31 mouse cellular contexts compared by ENCODE assay signal in genomic region chr14:78056371-78056770, GRCm38 (mm10). TPM values are rescaled to one million over a fixed set of nuclear protein-coding genes. Genes with fewer than 3 reads are reported as not detected.
A peak's percentile ranks its signal among the peaks of the same experiment; 100 is the strongest.
DNase-seq lines count a peak whose midpoint lies in the region; ATAC-seq and TF ChIP-seq lines count a peak whose summit lies in the region.
"Had no signal": no experiment of that assay in that cellular context is flagged by ENCODE, and none has a peak within 500 bp of the region (broad histone marks: within the 10 kb centered on the region; RNA-seq: fewer than 3 reads in every experiment).

No protein-coding gene starts in this region.

- no peaks in the 10 kb centered on the region for H3K27me3 ChIP-seq in MEL (ENCODE audit: control insufficient read depth in 1 of 2, insufficient read depth in 2 of 2, low read length in 2 of 2)
- H3K27me3 ChIP-seq in hindbrain, embryonic 16.5 days (replicated peaks; ENCODE audit: control insufficient read depth, insufficient read depth, low read length): no peaks in the 10 kb centered on the region
- H3K27me3 ChIP-seq: embryonic facial prominence, embryonic 12.5 days; forebrain, embryonic 13.5 days; limb, embryonic 15.5 days; liver, embryonic 15.5 days had no signal

- no peak overlapping the region for H3K4me2 ChIP-seq in hindbrain, embryonic 16.5 days (ENCODE audit: low read length)
- H3K4me2 ChIP-seq: embryonic facial prominence, embryonic 12.5 days; forebrain, embryonic 13.5 days; heart, embryonic 11.5 days; limb, embryonic 15.5 days; liver, embryonic 15.5 days; midbrain, embryonic 11.5 days had no signal

- H3K4me3 ChIP-seq in layer of hippocampus, adult 2 months: no peak overlapping the region
- no peak overlapping the region for H3K4me3 ChIP-seq in MEL (ENCODE audit: control insufficient read depth in 1 of 2, insufficient read depth in 1 of 2, low read depth in 2 of 2, low read length in 2 of 2)
- H3K4me3 ChIP-seq in hindbrain, embryonic 16.5 days (ENCODE audit: low read length): no peak overlapping the region
- H3K4me3 ChIP-seq: embryonic facial prominence, embryonic 12.5 days; forebrain, embryonic 13.5 days; hindbrain, embryonic 10.5 days; limb, embryonic 15.5 days; liver, embryonic 15.5 days had no signal

- no peak for DNase-seq in layer of hippocampus, adult 2 months (ENCODE audit: low spot score in 2 of 2)
- DNase-seq in layer of hippocampus, postnatal 25 days (ENCODE audit: extremely low spot score in 1 of 2, low spot score in 1 of 2): no peak
- DNase-seq in A20 (ENCODE audit: low read depth, low spot score): peak; percentile 30
- DNase-seq in MEL (ENCODE audit: low read depth, low spot score): peak; percentile 2
- DNase-seq in naive thymus-derived CD4-positive, alpha-beta T cell, adult 2 months (ENCODE audit: low read depth): peak; percentile 2
- DNase-seq in frontal cortex, postnatal 25 days (ENCODE audit: low spot score in 2 of 2): no peak
- DNase-seq: cerebellum, adult 11 months; cerebellum, postnatal 14 days; kidney, adult 11 months; left cerebral cortex, postnatal 4 days; thymus, postnatal 14 days had no signal

- WGBS in hindbrain, embryonic 16.5 days: 89% methylated on average over 3 of the region's 3 CpGs

- H3K36me3 ChIP-seq in MEL (ENCODE audit: control insufficient read depth in 1 of 2, insufficient read depth in 2 of 2, low read length in 2 of 2): no peaks in the 10 kb centered on the region
- no peaks in the 10 kb centered on the region for H3K36me3 ChIP-seq in hindbrain, embryonic 16.5 days (ENCODE audit: control insufficient read depth, insufficient read depth, low read length)
- H3K36me3 ChIP-seq: embryonic facial prominence, embryonic 12.5 days; hindbrain, embryonic 10.5 days; limb, embryonic 15.5 days; liver, embryonic 15.5 days had no signal

- no peak overlapping the region for H3K27ac ChIP-seq in layer of hippocampus, adult 2 months
- no peak overlapping the region for H3K27ac ChIP-seq in MEL (ENCODE audit: control insufficient read depth, low read depth, low read length)
- no peak overlapping the region for H3K27ac ChIP-seq in hindbrain, embryonic 16.5 days (ENCODE audit: low read depth, low read length)
- H3K27ac ChIP-seq: embryonic facial prominence, embryonic 12.5 days; forebrain, embryonic 13.5 days; hindbrain, embryonic 10.5 days; hindbrain, postnatal 0 days; limb, embryonic 15.5 days; liver, embryonic 15.5 days had no signal

- TF ChIP-seq CTCF in layer of hippocampus, adult 2 months (conservative IDR thresholded peaks at IDR 0.05): peak; percentile 36
- no peak for TF ChIP-seq CTCF in MEL (IDR thresholded peaks at IDR 0.05 in 2 of 3, conservative IDR thresholded peaks at IDR 0.05 in 1 of 3; ENCODE audit: control insufficient read depth in 1 of 3, insufficient read depth in 1 of 3, low read depth in 2 of 3, low read length in 3 of 3, poor library complexity in 1 of 3, severe bottlenecking in 1 of 3)

- no peak overlapping the region for H3K9ac ChIP-seq in MEL (ENCODE audit: control insufficient read depth, low read depth, low read length, poor library complexity, severe bottlenecking)
- H3K9ac ChIP-seq in hindbrain, embryonic 16.5 days (ENCODE audit: low read depth, low read length): no peak overlapping the region
- H3K9ac ChIP-seq: embryonic facial prominence, embryonic 12.5 days; forebrain, embryonic 13.5 days; limb, embryonic 15.5 days; liver, embryonic 15.5 days had no signal

- no peaks in the 10 kb centered on the region for H3K4me1 ChIP-seq in MEL (ENCODE audit: control insufficient read depth in 1 of 2, insufficient read depth in 2 of 2, low read length in 2 of 2)
- H3K4me1 ChIP-seq in hindbrain, embryonic 16.5 days (ENCODE audit: control insufficient read depth, insufficient read depth, low read depth, low read length): peaks cover 3% of the 10 kb centered on the region
- H3K4me1 ChIP-seq: forebrain, embryonic 13.5 days; hindbrain, embryonic 10.5 days; liver, embryonic 15.5 days had no signal

- H3K79me2 ChIP-seq in MEL (ENCODE audit: control insufficient read depth, insufficient read depth, low read length, poor library complexity): no peaks in the 10 kb centered on the region

- TF ChIP-seq EP300 in MEL (IDR thresholded peaks at IDR 0.05; ENCODE audit: low read depth in 1 of 2, low read length in 2 of 2): no peak

- no peak for ATAC-seq in inflammation-experienced regulatory T-cells, adult 6 months
- ATAC-seq in hindbrain, embryonic 16.5 days: no peak
- ATAC-seq: forebrain, embryonic 13.5 days; hindbrain, postnatal 0 days; lung, postnatal 0 days had no signal

- no peak for TF ChIP-seq POLR2A in MEL (IDR thresholded peaks at IDR 0.05; ENCODE audit: control insufficient read depth in 1 of 2, insufficient read depth in 1 of 2, low read depth in 1 of 2, low read length in 2 of 2, poor library complexity in 1 of 2)

- TF ChIP-seq RAD21 in MEL (IDR thresholded peaks at IDR 0.05; ENCODE audit: low read depth, low read length): no peak

- no peaks in the 10 kb centered on the region for H3K9me3 ChIP-seq in MEL (replicated peaks; ENCODE audit: insufficient read depth, low read length)
- no peaks in the 10 kb centered on the region for H3K9me3 ChIP-seq in hindbrain, embryonic 16.5 days (ENCODE audit: control insufficient read depth, low read length)
- H3K9me3 ChIP-seq: embryonic facial prominence, embryonic 12.5 days; forebrain, embryonic 13.5 days; hindbrain, embryonic 10.5 days; limb, embryonic 15.5 days; liver, embryonic 15.5 days had no signal

TF ChIP-seq in MEL, 35 proteins besides CTCF, POLR2A, EP300 and RAD21:
- TF ChIP-seq ZNF384 (IDR thresholded peaks at IDR 0.05; ENCODE audit: low read depth, low read length) (no peak), USF2 (IDR thresholded peaks at IDR 0.05; ENCODE audit: borderline replicate concordance in 1 of 2, insufficient read depth in 1 of 2, low read depth in 1 of 2, low read length in 2 of 2) (no peak), POLR2AphosphoS5 (IDR thresholded peaks at IDR 0.05; ENCODE audit: borderline replicate concordance, low read depth, low read length) (no peak), TCF12 (IDR thresholded peaks at IDR 0.05; ENCODE audit: low read depth, low read length) (no peak), JUND (IDR thresholded peaks at IDR 0.05; ENCODE audit: low read depth, low read length) (no peak), POLR2AphosphoS2 (IDR thresholded peaks at IDR 0.05; ENCODE audit: low read length) (no peak), USF1 (IDR thresholded peaks at IDR 0.05; ENCODE audit: low read depth, low read length) (no peak), ZMIZ1 (IDR thresholded peaks at IDR 0.05; ENCODE audit: low read depth, low read length) (no peak), SIN3A (IDR thresholded peaks at IDR 0.05; ENCODE audit: low read length) (no peak), TAL1 (IDR thresholded peaks at IDR 0.05; ENCODE audit: low read length) (no peak), CHD2 (IDR thresholded peaks at IDR 0.05; ENCODE audit: low read length) (no peak), MAFK (IDR thresholded peaks at IDR 0.05; ENCODE audit: borderline replicate concordance, low read depth, low read length) (no peak), CHD1 (IDR thresholded peaks at IDR 0.05; ENCODE audit: low read depth, low read length) (no peak), NELFE (IDR thresholded peaks at IDR 0.05; ENCODE audit: low read depth, low read length) (no peak), TBP (IDR thresholded peaks at IDR 0.05; ENCODE audit: low read depth, low read length) (no peak), UBTF (IDR thresholded peaks at IDR 0.05; ENCODE audit: borderline replicate concordance, insufficient read depth, low read depth, low read length) (no peak), ZC3H11A (IDR thresholded peaks at IDR 0.05; ENCODE audit: low read depth, low read length) (no peak), NRF1 (IDR thresholded peaks at IDR 0.05; ENCODE audit: insufficient read depth, low read depth, low read length, poor library complexity, severe bottlenecking) (no peak), MEF2A (IDR thresholded peaks at IDR 0.05; ENCODE audit: extremely low read depth, insufficient replicate concordance, low read depth, low read length, poor library complexity, severe bottlenecking) (no peak)

RNA-seq across cellular contexts. Expression of gene Fam216b, which starts 32.4 kb away (rescaled TPM):
- under 1 TPM; 0.52 to 0.54 TPM for total RNA-seq in layer of hippocampus, adult 2 months (2021)
- total RNA-seq in layer of hippocampus, postnatal 25 days (2021): under 1 TPM; 0.62 to 0.68 TPM
- total RNA-seq in MEL (2012; rRNA removed): not detected in 2 replicates
- polyA plus RNA-seq in MEL (2012; ENCODE audit: insufficient read depth in 1 of 2, insufficient read length in 2 of 2, low read depth in 1 of 2, low replicate concordance in 2 of 2, missing spikeins in 1 of 2): not detected
- not detected for polyA plus RNA-seq in inflammation-experienced regulatory T-cells, adult 6 months (2017; shearing (Covaris generic))
- 2.1 and 2.5 TPM in 2 replicates for polyA plus RNA-seq in hindbrain, embryonic 16.5 days (2015; fragmentation: Nextera tagmentation; extraction: Ambion mirVana)
- total RNA-seq: adrenal gland, adult 18-20 months; adrenal gland, postnatal 4 days; gastrocnemius, adult 8-10 months; granulocyte monocyte progenitor cell, adult 5-6 weeks; neutrophil, adult 5-6 weeks had no signal
- polyA plus RNA-seq: embryonic facial prominence, embryonic 12.5 days; forebrain, embryonic 13.5 days; heart, embryonic 11.5 days; hindbrain, embryonic 10.5 days; kidney, embryonic 16.5 days; large intestine, adult 2 months; limb, embryonic 15.5 days; liver, embryonic 15.5 days; midbrain, embryonic 11.5 days; small intestine, adult 2 months; testis, adult 2 months had no signal

Comparison
In these comparisons a context has a peak if more than half of its experiments do, and no peak if none do; other contexts are left out.
1. DNase-seq: peak in A20 (single experiment), MEL (single experiment) and naive thymus-derived CD4-positive, alpha-beta T cell, adult 2 months (single experiment); none in layer of hippocampus, adult 2 months (0 of 2), layer of hippocampus, postnatal 25 days (0 of 2) and frontal cortex, postnatal 25 days (0 of 2).